Mouse (Mus musculus): Measurements from ENCODE around the gene Wdr83. TPM values are rescaled to one million over a fixed set of nuclear protein-coding genes. Genes with fewer than 3 reads are reported as not detected.

The Wdr83 gene
- total and polyA plus RNA-seq, 3 experiments, result 27.0 to 58.4 TPM; not detected in 1

DNA sequence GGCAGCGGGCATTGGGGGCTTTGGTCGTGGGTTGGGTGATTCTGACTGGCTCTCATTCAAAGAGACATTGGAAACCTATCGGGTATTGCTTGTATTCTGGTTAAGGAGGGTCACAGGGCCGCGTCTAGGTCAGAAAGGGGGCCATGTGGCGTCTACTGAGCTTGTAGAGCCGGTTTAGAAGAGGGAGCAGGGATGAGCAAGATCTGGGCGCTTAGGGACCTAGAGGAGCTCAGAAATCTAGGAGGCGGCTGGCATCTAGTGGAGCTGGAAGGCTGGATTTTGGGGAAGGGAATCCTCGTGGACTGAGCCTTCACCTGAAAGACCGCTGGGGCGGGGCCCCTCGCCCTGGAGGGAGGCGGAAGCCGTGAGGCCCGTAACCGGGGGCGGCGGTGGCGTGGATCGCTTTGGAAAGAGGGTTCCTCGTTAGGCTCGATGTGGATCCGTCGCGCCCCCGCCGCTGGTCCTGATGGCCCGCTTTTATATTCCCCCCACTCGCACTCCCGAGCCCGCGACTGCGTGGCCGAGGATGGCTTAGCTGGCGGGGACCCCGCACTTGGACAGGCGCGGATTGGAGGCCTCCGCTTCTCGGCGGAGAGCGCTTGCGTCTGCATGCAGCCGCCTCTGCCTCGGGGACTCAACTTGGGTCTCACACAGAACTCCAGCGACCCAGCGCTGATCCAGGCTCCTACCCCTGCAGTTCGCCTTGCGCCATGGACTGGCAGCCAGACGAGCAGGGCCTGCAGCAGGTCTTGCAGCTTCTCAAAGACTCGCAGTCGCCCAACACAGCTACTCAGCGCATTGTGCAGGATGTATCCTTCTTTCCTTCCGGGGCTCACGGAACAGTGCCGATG is 43.2 kb downstream of the Wdr83 start:
- peak; percentile 58 for TF ChIP-seq MAX (IDR thresholded peaks at IDR 0.05; ENCODE audit: low read length)
- peak; percentile 48; the same call in 1 of the 2 replicates for TF ChIP-seq TBP (IDR thresholded peaks at IDR 0.05; ENCODE audit: low read depth, low read length)
- TF ChIP-seq ZNF384 (IDR thresholded peaks at IDR 0.05; ENCODE audit: low read depth, low read length), result 0 out of 2 replicates have a peak, but pooled peaks have one; percentile 17
- TF ChIP-seq POLR2A (IDR thresholded peaks at IDR 0.05; ENCODE audit: control insufficient read depth in 1 of 2, insufficient read depth in 1 of 2, low read depth in 1 of 2, low read length in 2 of 2, poor library complexity in 1 of 2), result peak in 1 of 2 experiments; percentile 33; a peak in 1 of 4 replicates
- no peak for TF ChIP-seq BHLHE40 (IDR thresholded peaks at IDR 0.05; ENCODE audit: borderline replicate concordance, low read depth, low read length)
- TF ChIP-seq MYB (IDR thresholded peaks at IDR 0.05; ENCODE audit: low read depth, low read length), result no peak
- no peak for TF ChIP-seq USF1 (IDR thresholded peaks at IDR 0.05; ENCODE audit: low read depth, low read length)
- peak; percentile 15; the same call in 1 of the 2 replicates for TF ChIP-seq NELFE (IDR thresholded peaks at IDR 0.05; ENCODE audit: low read depth, low read length)
- TF ChIP-seq ZMIZ1 (IDR thresholded peaks at IDR 0.05; ENCODE audit: low read depth, low read length), result 0 out of 2 replicates have a peak, but pooled peaks have one; percentile 28
- TF ChIP-seq CHD2 (IDR thresholded peaks at IDR 0.05; ENCODE audit: low read length), result no peak
- peak; percentile 67 for TF ChIP-seq MXI1 (IDR thresholded peaks at IDR 0.05; ENCODE audit: low read depth, low read length)
- peak; percentile 43 for TF ChIP-seq SIN3A (IDR thresholded peaks at IDR 0.05; ENCODE audit: low read length)
- TF ChIP-seq MAZ (IDR thresholded peaks at IDR 0.05; ENCODE audit: low read depth, low read length), result peak; percentile 59
- TF ChIP-seq MYC (IDR thresholded peaks at IDR 0.05; ENCODE audit: low read depth, low read length), result peak; percentile 59; the same call in 1 of the 2 replicates

DNA sequence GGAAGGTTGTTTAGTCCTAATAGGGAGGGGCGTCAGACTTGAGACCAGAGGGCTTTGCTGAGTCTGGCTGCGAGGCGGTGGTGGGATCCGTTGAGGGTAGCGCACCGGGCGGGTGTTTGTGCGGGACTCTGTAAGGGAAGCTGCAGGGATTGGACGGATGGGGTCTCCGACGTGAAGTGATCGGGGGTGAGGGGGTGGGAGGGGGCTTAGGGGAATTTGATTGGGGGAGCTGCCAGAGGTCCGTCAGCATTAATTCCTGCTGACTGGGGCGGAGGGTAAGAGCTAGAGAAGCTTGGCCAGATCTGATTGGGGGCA is 43.8 kb downstream of the Wdr83 start:
- TF ChIP-seq POLR2A (IDR thresholded peaks at IDR 0.05; ENCODE audit: control insufficient read depth in 1 of 2, insufficient read depth in 1 of 2, low read depth in 1 of 2, low read length in 2 of 2, poor library complexity in 1 of 2), result 0 out of 4 replicates have a peak, but pooled peaks of 1 of the 2 experiments have one; percentile 3
- TF ChIP-seq ZMIZ1 (IDR thresholded peaks at IDR 0.05; ENCODE audit: low read depth, low read length), result 0 out of 2 replicates have a peak, but pooled peaks have one; percentile 52
- TF ChIP-seq USF1 (IDR thresholded peaks at IDR 0.05; ENCODE audit: low read depth, low read length), result no peak
- no peak for TF ChIP-seq CHD2 (IDR thresholded peaks at IDR 0.05; ENCODE audit: low read length)
- TF ChIP-seq MAX (IDR thresholded peaks at IDR 0.05; ENCODE audit: low read length), result no peak; the same call in 1 of the 2 replicates
- no peak for TF ChIP-seq MYB (IDR thresholded peaks at IDR 0.05; ENCODE audit: low read depth, low read length)
- TF ChIP-seq MXI1 (IDR thresholded peaks at IDR 0.05; ENCODE audit: low read depth, low read length), result no peak
- TF ChIP-seq ZNF384 (IDR thresholded peaks at IDR 0.05; ENCODE audit: low read depth, low read length), result no peak
- TF ChIP-seq JUND (IDR thresholded peaks at IDR 0.05; ENCODE audit: low read depth, low read length), result no peak
- TF ChIP-seq RCOR1 (IDR thresholded peaks at IDR 0.05; ENCODE audit: low read depth, low read length), result no peak
- TF ChIP-seq NRF1 (IDR thresholded peaks at IDR 0.05; ENCODE audit: insufficient read depth, low read depth, low read length, poor library complexity, severe bottlenecking), result no peak
- DNase-seq (ENCODE audit: low read depth, low spot score), result no peak
- H3K4me1 ChIP-seq (ENCODE audit: control insufficient read depth in 1 of 2, insufficient read depth in 2 of 2, low read length in 2 of 2), result peaks cover 3 to 15% of the 10 kb centered on the region in 2 experiments
- peaks cover 55% of the 10 kb centered on the region for H3K79me2 ChIP-seq (ENCODE audit: control insufficient read depth, insufficient read depth, low read length, poor library complexity)
- H3K9ac ChIP-seq (ENCODE audit: control insufficient read depth, low read depth, low read length, poor library complexity, severe bottlenecking), result peak overlapping the region; percentile 99
- H3K9me3 ChIP-seq (replicated peaks; ENCODE audit: insufficient read depth, low read length), result no peaks in the 10 kb centered on the region
- peak overlapping the region; percentile 98 for H3K27ac ChIP-seq (ENCODE audit: control insufficient read depth, low read depth, low read length)
- peaks cover 15 to 36% of the 10 kb centered on the region in 2 experiments for H3K36me3 ChIP-seq (ENCODE audit: control insufficient read depth in 1 of 2, insufficient read depth in 2 of 2, low read length in 2 of 2)
- H3K27me3 ChIP-seq (ENCODE audit: control insufficient read depth in 1 of 2, insufficient read depth in 2 of 2, low read length in 2 of 2), result no peaks in the 10 kb centered on the region
- peak overlapping the region; percentile 86 to 88 for H3K4me3 ChIP-seq (ENCODE audit: control insufficient read depth in 1 of 2, insufficient read depth in 1 of 2, low read depth in 2 of 2, low read length in 2 of 2)

More for the DNA sequence above, 43.2 kb downstream of the Wdr83 start:
- Histone ChIP-seq H3K4me1 (ENCODE audit: control insufficient read depth in 1 of 2, insufficient read depth in 2 of 2, low read length in 2 of 2) (peaks cover 3 to 15% of the 10 kb centered on the region in 2 experiments), H3K79me2 (ENCODE audit: control insufficient read depth, insufficient read depth, low read length, poor library complexity) (peaks cover 58% of the 10 kb centered on the region), H3K27ac (ENCODE audit: control insufficient read depth, low read depth, low read length) (peak overlapping the region; percentile 98), H3K4me3 (ENCODE audit: control insufficient read depth in 1 of 2, insufficient read depth in 1 of 2, low read depth in 2 of 2, low read length in 2 of 2) (peak overlapping the region; percentile 86 to 88), H3K9ac (ENCODE audit: control insufficient read depth, low read depth, low read length, poor library complexity, severe bottlenecking) (peak overlapping the region; percentile 99), H3K36me3 (ENCODE audit: control insufficient read depth in 1 of 2, insufficient read depth in 2 of 2, low read length in 2 of 2) (peaks cover 17 to 36% of the 10 kb centered on the region in 2 experiments), H3K27me3 (ENCODE audit: control insufficient read depth in 1 of 2, insufficient read depth in 2 of 2, low read length in 2 of 2) (no peaks in the 10 kb centered on the region), H3K9me3 (replicated peaks; ENCODE audit: insufficient read depth, low read length) (no peaks in the 10 kb centered on the region)
- DNase-seq (ENCODE audit: low read depth, low spot score), result peak; percentile 79
